Mouse (Mus musculus): ENCODE measurements around the gene Dbi.

DNA sequence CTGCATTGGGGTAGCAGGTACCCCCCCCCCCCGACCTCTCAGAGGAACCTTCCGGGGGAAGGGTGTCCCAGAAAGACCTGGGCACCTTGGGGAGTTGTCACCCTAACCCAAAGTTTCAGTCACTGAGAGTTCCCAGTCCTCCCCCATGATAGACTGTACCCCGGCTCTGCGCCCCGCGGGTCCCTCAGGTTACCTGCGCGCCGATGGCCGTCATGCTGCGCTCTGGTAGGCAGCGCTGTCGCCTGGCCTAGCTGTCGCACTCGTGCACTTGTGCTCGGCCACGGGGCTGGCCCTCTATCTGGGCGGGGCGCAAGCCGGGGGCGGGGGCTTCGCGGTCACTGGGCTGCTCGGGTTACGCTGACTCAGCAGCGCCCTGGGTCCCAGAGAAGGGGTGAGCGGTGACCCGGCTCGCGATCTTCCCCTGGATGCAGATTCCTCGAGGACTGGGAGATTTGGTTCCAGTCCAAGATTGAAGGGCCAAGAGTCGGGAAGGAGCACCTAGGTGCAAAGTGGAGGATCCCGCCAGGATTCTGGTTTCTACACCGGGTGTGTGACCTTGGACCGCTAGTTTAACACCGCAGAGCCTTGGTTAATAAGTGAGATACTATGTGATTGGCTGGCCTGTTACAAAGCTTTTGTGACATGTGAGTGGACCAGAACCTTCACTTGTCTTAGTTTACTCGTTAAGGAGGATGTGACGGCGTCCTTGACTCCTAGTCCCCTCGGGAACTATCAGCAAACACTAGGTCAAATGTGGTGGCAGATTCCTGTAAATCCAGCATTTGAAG lies 47.2 kb downstream of the Dbi start, which contains the start of gene Tmem37:
- TF ChIP-seq GABPA (IDR thresholded peaks at IDR 0.05; ENCODE audit: low read depth, low read length) (no peak), POLR2AphosphoS5 (IDR thresholded peaks at IDR 0.05; ENCODE audit: borderline replicate concordance, low read depth, low read length) (no peak), NELFE (IDR thresholded peaks at IDR 0.05; ENCODE audit: low read depth, low read length) (peak; percentile 35; the same call in 1 of the 2 replicates), MYC (IDR thresholded peaks at IDR 0.05; ENCODE audit: low read depth, low read length) (no peak), EP300 (IDR thresholded peaks at IDR 0.05; ENCODE audit: low read depth in 1 of 2, low read length in 2 of 2) (no peak)
